ENCODE assay signal across 8 mouse cellular contexts in genomic region chr3:103789891-103790345, GRCm38 (mm10). TPM values are rescaled to one million over a fixed set of nuclear protein-coding genes. Genes with fewer than 3 reads are reported as not detected.
DNase-seq lines count a peak whose midpoint lies in the region; ATAC-seq and TF ChIP-seq lines count a peak whose summit lies in the region.

No protein-coding gene starts in this region.

- H3K4me3 ChIP-seq in heart, adult 2 months, result peak overlapping the region; percentile 93
- H3K4me3 ChIP-seq in lung, embryonic 14.5 days (ENCODE audit: low read depth, low read length), result peak overlapping the region; percentile 93
- H3K4me3 ChIP-seq in olfactory bulb, adult 2 months (ENCODE audit: insufficient read depth, low read depth, low read length), result peak overlapping the region; percentile 65

- H3K9me3 ChIP-seq in lung, embryonic 14.5 days (ENCODE audit: low read depth, low read length), result no peaks in the 10 kb centered on the region

- H3K4me1 ChIP-seq in heart, adult 2 months (ENCODE audit: control insufficient read depth, insufficient read depth, low read length), result peaks cover 28% of the 10 kb centered on the region
- H3K4me1 ChIP-seq in lung, embryonic 14.5 days (ENCODE audit: insufficient read depth), result peaks cover 5% of the 10 kb centered on the region; the same call in 1 of the 2 replicates
- H3K4me1 ChIP-seq in olfactory bulb, adult 2 months (ENCODE audit: control insufficient read depth, insufficient read depth, low read length), result 0 out of 2 replicates have a peak, but pooled peaks cover 2% of the 10 kb centered on the region

- peak; percentile 22; the same call in 1 of the 2 replicates for TF ChIP-seq POLR2A in heart, adult 2 months (IDR thresholded peaks at IDR 0.05; ENCODE audit: insufficient read depth, low read depth, low read length)
- TF ChIP-seq POLR2A in olfactory bulb, adult 2 months (IDR thresholded peaks at IDR 0.05; ENCODE audit: insufficient read depth, low read depth, low read length), result no peak

- peak; percentile 32 to 40 for DNase-seq in urinary bladder, postnatal 36 days (ENCODE audit: low spot score in 2 of 2)
- DNase-seq in urinary bladder, postnatal 10 days (ENCODE audit: low spot score), result no peak
- DNase-seq in c-Kit-positive CD71-positive TER-119-positive erythroid progenitor cells, embryonic 14.5 days (ENCODE audit: low spot score), result peak; percentile 66
- DNase-seq in heart, adult 2 months, result peak; percentile 59 to 69
- DNase-seq in kidney, adult 11 months, result peak; percentile 38
- peak; percentile 75 for DNase-seq in lung, embryonic 14.5 days
- no peak for DNase-seq in gastrocnemius, adult 18-20 months (ENCODE audit: low spot score)

- WGBS in heart, adult 2 months, result 0% methylated on average over 14 of the region's 14 CpGs
- 2% methylated on average over 14 of the region's 14 CpGs for WGBS in lung, embryonic 14.5 days
- 0% methylated on average over 14 of the region's 14 CpGs for WGBS in olfactory bulb, adult 2 months

- intact Hi-C loops in heart, adult 2 months (cut with DNase I), result loop anchor here (2.0 kb wide), 1 partner anchor 17 kb away; no protein-coding TSS in a partner anchor

- H3K36me3 ChIP-seq in heart, adult 2 months (ENCODE audit: control insufficient read depth, insufficient read depth, low read length), result peaks cover 29% of the 10 kb centered on the region
- no peaks in the 10 kb centered on the region for H3K36me3 ChIP-seq in lung, embryonic 14.5 days (ENCODE audit: insufficient read depth)

- TF ChIP-seq EP300 in heart, adult 2 months (IDR thresholded peaks at IDR 0.05; ENCODE audit: insufficient read depth, low read depth, low read length), result no peak

- H3K4me2 ChIP-seq in lung, embryonic 14.5 days, result peak overlapping the region; percentile 67

- TF ChIP-seq CTCF in heart, adult 2 months (IDR thresholded peaks at IDR 0.05), result no peak
- TF ChIP-seq CTCF in lung, embryonic 14.5 days (IDR thresholded peaks at IDR 0.05; ENCODE audit: low read depth), result no peak
- TF ChIP-seq CTCF in olfactory bulb, adult 2 months (IDR thresholded peaks at IDR 0.05; ENCODE audit: insufficient read depth, low read depth, low read length), result no peak

- ATAC-seq in lung, embryonic 14.5 days (ENCODE audit: insufficient read depth), result no peak

- no peaks in the 10 kb centered on the region for H3K27me3 ChIP-seq in heart, adult 2 months (ENCODE audit: control insufficient read depth, insufficient read depth, low read length)
- H3K27me3 ChIP-seq in lung, embryonic 14.5 days (ENCODE audit: insufficient read depth, low read length), result no peaks in the 10 kb centered on the region

- H3K27ac ChIP-seq in heart, adult 2 months, result peak overlapping the region; percentile 97
- H3K27ac ChIP-seq in lung, embryonic 14.5 days (ENCODE audit: low read depth), result peak overlapping the region; percentile 82
- peak overlapping the region; percentile 59; the same call in 1 of the 2 replicates for H3K27ac ChIP-seq in olfactory bulb, adult 2 months (ENCODE audit: insufficient read depth, low read depth, low read length)

- peaks cover 4% of the 10 kb centered on the region for H3K79me2 ChIP-seq in heart, adult 2 months (replicated peaks; ENCODE audit: control insufficient read depth, insufficient read depth, low read length)

- peak overlapping the region; percentile 87 for H3K9ac ChIP-seq in heart, adult 2 months (ENCODE audit: low read depth, low read length)
- H3K9ac ChIP-seq in lung, embryonic 14.5 days, result peak overlapping the region; percentile 95

RNA-seq across cellular contexts. Expression of gene Hipk1, which starts 1.4 kb away (rescaled TPM):
- 100 to 1,000 TPM in 1 of 2 experiments, 10 to 100 TPM in 1; 98.1 to 109 TPM for total RNA-seq in heart, adult 2 months (2021)
- 50.8 and 61.5 TPM in 2 replicates for polyA plus RNA-seq in heart, adult 2 months (2012; rRNA removed)
- 16.8 and 17.2 TPM in 2 replicates for polyA plus RNA-seq in lung, embryonic 14.5 days (2014; fragmentation: Nextera tagmentation; extraction: Ambion mirVana)
- 438 TPM in 1 of 2 replicates, not detected in the other for polyA plus RNA-seq in olfactory bulb, adult 2 months (2012; ENCODE audit: insufficient read depth, insufficient read length, low replicate concordance, missing spikeins)
- 10 to 100 TPM; 63.0 to 64.5 TPM for total RNA-seq in gastrocnemius, adult 18-20 months (2021)

RNA-seq across cellular contexts. Expression of gene Dclre1b, which starts 19.3 kb away (rescaled TPM):
- total RNA-seq in heart, adult 2 months (2021), result 10 to 100 TPM; 10.7 to 12.0 TPM
- polyA plus RNA-seq in heart, adult 2 months (2012; rRNA removed), result 6.9 and 7.4 TPM in 2 replicates
- polyA plus RNA-seq in lung, embryonic 14.5 days (2014; fragmentation: Nextera tagmentation; extraction: Ambion mirVana), result 36.5 and 41.1 TPM in 2 replicates
- not detected in 2 replicates for polyA plus RNA-seq in olfactory bulb, adult 2 months (2012; ENCODE audit: insufficient read depth, insufficient read length, low replicate concordance, missing spikeins)
- total RNA-seq in gastrocnemius, adult 18-20 months (2021), result 1 to 10 TPM; 4.3 to 5.5 TPM

RNA-seq across cellular contexts. Expression of gene Ap4b1, which starts 19.4 kb away (rescaled TPM):
- 10 to 100 TPM; 14.8 to 17.7 TPM for total RNA-seq in heart, adult 2 months (2021)
- polyA plus RNA-seq in heart, adult 2 months (2012; rRNA removed), result 14.6 and 25.0 TPM in 2 replicates
- 19.1 and 21.9 TPM in 2 replicates for polyA plus RNA-seq in lung, embryonic 14.5 days (2014; fragmentation: Nextera tagmentation; extraction: Ambion mirVana)
- polyA plus RNA-seq in olfactory bulb, adult 2 months (2012; ENCODE audit: insufficient read depth, insufficient read length, low replicate concordance, missing spikeins), result not detected in 2 replicates
- total RNA-seq in gastrocnemius, adult 18-20 months (2021), result 1 to 10 TPM; 9.1 to 9.7 TPM

RNA-seq across cellular contexts. Expression of gene Gm43064, which starts 19.5 kb away (rescaled TPM):
- total RNA-seq in heart, adult 2 months (2021), result under 1 TPM in 1 of 2 experiments, not detected in 1; 0.10 TPM
- polyA plus RNA-seq in heart, adult 2 months (2012; rRNA removed), result not detected in 2 replicates
- 0.21 TPM in 1 of 2 replicates, not detected in the other for polyA plus RNA-seq in lung, embryonic 14.5 days (2014; fragmentation: Nextera tagmentation; extraction: Ambion mirVana)
- not detected in 2 replicates for polyA plus RNA-seq in olfactory bulb, adult 2 months (2012; ENCODE audit: insufficient read depth, insufficient read length, low replicate concordance, missing spikeins)
- total RNA-seq in gastrocnemius, adult 18-20 months (2021), result under 1 TPM in 1 of 2 experiments, not detected in 1; 0.14 TPM

RNA-seq across cellular contexts. Expression of gene Bcl2l15, which starts 42.5 kb away (rescaled TPM):
- not detected for total RNA-seq in heart, adult 2 months (2021)
- not detected in 2 replicates for polyA plus RNA-seq in heart, adult 2 months (2012; rRNA removed)
- polyA plus RNA-seq in lung, embryonic 14.5 days (2014; fragmentation: Nextera tagmentation; extraction: Ambion mirVana), result not detected in 2 replicates
- polyA plus RNA-seq in olfactory bulb, adult 2 months (2012; ENCODE audit: insufficient read depth, insufficient read length, low replicate concordance, missing spikeins), result not detected in 2 replicates
- under 1 TPM in 1 of 2 experiments, not detected in 1; 0.55 TPM for total RNA-seq in gastrocnemius, adult 18-20 months (2021)

Comparison
In these comparisons a context has a peak if more than half of its experiments do, and no peak if none do; other contexts are left out.
1. DNase-seq: peak in urinary bladder, postnatal 36 days (2 of 2), c-Kit-positive CD71-positive TER-119-positive erythroid progenitor cells, embryonic 14.5 days (single experiment), heart, adult 2 months (2 of 2), kidney, adult 11 months (single experiment) and lung, embryonic 14.5 days (single experiment); none in urinary bladder, postnatal 10 days (single experiment) and gastrocnemius, adult 18-20 months (single experiment).
2. RNA of gene Ap4b1, which starts 19.4 kb away (polyA plus RNA-seq): 19.1 to 21.9 TPM in lung, embryonic 14.5 days and 14.6 to 25.0 TPM in heart, adult 2 months; not detected in olfactory bulb, adult 2 months; every median in the first group is over 10 times any median in the second.
3. Peak in every context shown above with its lines, with median percentiles within 50 percentile points of each other: H3K27ac ChIP-seq and H3K4me3 ChIP-seq.